20 mouse cellular contexts compared by ENCODE assay signal in genomic region chr17:84509176-84509575, GRCm38 (mm10). TPM values are rescaled to one million over a fixed set of nuclear protein-coding genes. Genes with fewer than 3 reads are reported as not detected.
DNase-seq lines count a peak whose midpoint lies in the region; ATAC-seq and TF ChIP-seq lines count a peak whose summit lies in the region.
"Had no signal": no experiment of that assay in that cellular context is flagged by ENCODE, and none has a peak within 500 bp of the region (broad histone marks: within the 10 kb centered on the region; RNA-seq: fewer than 3 reads in every experiment).

No protein-coding gene starts in this region.

- H3K27me3 ChIP-seq in heart, embryonic 13.5 days (replicated peaks) = peaks cover 6% of the 10 kb centered on the region; the same call in 1 of the 2 replicates
- H3K27me3 ChIP-seq in heart, embryonic 11.5 days (ENCODE audit: control insufficient read depth, insufficient read depth, low read length) = no peaks in the 10 kb centered on the region
- H3K27me3 ChIP-seq in intestine, embryonic 15.5 days (replicated peaks) = no peaks in the 10 kb centered on the region
- H3K27me3 ChIP-seq: embryonic facial prominence, embryonic 15.5 days; hindbrain, embryonic 15.5 days; lung, embryonic 15.5 days had no signal

- H3K9me3 ChIP-seq in heart, embryonic 13.5 days = no peaks in the 10 kb centered on the region
- no peaks in the 10 kb centered on the region for H3K9me3 ChIP-seq in heart, embryonic 11.5 days (replicated peaks; ENCODE audit: control insufficient read depth, low read length)
- no peaks in the 10 kb centered on the region for H3K9me3 ChIP-seq in intestine, embryonic 15.5 days
- H3K9me3 ChIP-seq: embryonic facial prominence, embryonic 15.5 days; forebrain, embryonic 10.5 days; hindbrain, embryonic 15.5 days; lung, embryonic 15.5 days had no signal

- H3K36me3 ChIP-seq in heart, embryonic 13.5 days = no peaks in the 10 kb centered on the region
- H3K36me3 ChIP-seq in heart, embryonic 11.5 days (ENCODE audit: control insufficient read depth, insufficient read depth, low read length) = no peaks in the 10 kb centered on the region
- H3K36me3 ChIP-seq in intestine, embryonic 15.5 days = no peaks in the 10 kb centered on the region
- H3K36me3 ChIP-seq: embryonic facial prominence, embryonic 15.5 days; forebrain, embryonic 10.5 days; hindbrain, embryonic 15.5 days; lung, embryonic 15.5 days had no signal

- intact Hi-C loops in left cerebral cortex, postnatal 4 days (cut with DNase I) = no loop called here
- intact Hi-C loops in left cerebral cortex, postnatal 14 days (cut with DNase I) = no loop called here

- ATAC-seq in heart, embryonic 13.5 days (ENCODE audit: extremely low read depth, insufficient number of reproducible peaks, low FRiP score, low TSS enrichment) = no peak
- no peak for ATAC-seq in heart, embryonic 11.5 days (replicated peaks; ENCODE audit: insufficient number of reproducible peaks, low FRiP score, low TSS enrichment)
- no peak for ATAC-seq in intestine, embryonic 15.5 days

- no peak for TF ChIP-seq CTCF in brain, embryonic 14.5 days (IDR thresholded peaks at IDR 0.05; ENCODE audit: borderline replicate concordance, extremely low read depth, insufficient read depth, insufficient read length)

- H3K4me1 ChIP-seq in heart, embryonic 13.5 days = peaks cover 30% of the 10 kb centered on the region
- H3K4me1 ChIP-seq in heart, embryonic 11.5 days (ENCODE audit: control insufficient read depth, insufficient read depth, low read length) = 0 out of 2 replicates have a peak, but pooled peaks cover 2% of the 10 kb centered on the region
- H3K4me1 ChIP-seq in intestine, embryonic 15.5 days (replicated peaks) = 0 out of 2 replicates have a peak, but pooled peaks cover 9% of the 10 kb centered on the region

- no peak overlapping the region for H3K4me3 ChIP-seq in heart, embryonic 13.5 days
- H3K4me3 ChIP-seq in heart, embryonic 11.5 days (ENCODE audit: low read depth, low read length) = no peak overlapping the region
- H3K4me3 ChIP-seq in intestine, embryonic 15.5 days (replicated peaks) = no peak overlapping the region
- H3K4me3 ChIP-seq: embryonic facial prominence, embryonic 15.5 days; forebrain, embryonic 10.5 days; hindbrain, embryonic 15.5 days; lung, embryonic 15.5 days had no signal

- H3K9ac ChIP-seq in heart, embryonic 13.5 days = no peak overlapping the region
- H3K9ac ChIP-seq in heart, embryonic 11.5 days (ENCODE audit: low read depth, low read length) = no peak overlapping the region
- no peak overlapping the region for H3K9ac ChIP-seq in intestine, embryonic 15.5 days
- H3K9ac ChIP-seq: embryonic facial prominence, embryonic 15.5 days; hindbrain, embryonic 15.5 days; lung, embryonic 15.5 days had no signal

- H3K4me2 ChIP-seq in heart, embryonic 13.5 days = no peak overlapping the region
- no peak overlapping the region for H3K4me2 ChIP-seq in heart, embryonic 11.5 days
- H3K4me2 ChIP-seq in intestine, embryonic 15.5 days (replicated peaks) = no peak overlapping the region
- H3K4me2 ChIP-seq: embryonic facial prominence, embryonic 15.5 days; hindbrain, embryonic 15.5 days; liver, embryonic 11.5 days; lung, embryonic 15.5 days had no signal

- H3K27ac ChIP-seq in heart, embryonic 13.5 days (replicated peaks) = 0 out of 2 replicates have a peak overlapping the region, but pooled peaks have one; percentile 65
- H3K27ac ChIP-seq in heart, embryonic 11.5 days (ENCODE audit: low read depth, low read length) = no peak overlapping the region
- no peak overlapping the region for H3K27ac ChIP-seq in intestine, embryonic 15.5 days
- H3K27ac ChIP-seq: forebrain, embryonic 10.5 days had no signal

- peak; percentile 72 to 85 for DNase-seq in cerebellum, postnatal 10 days
- no peak for DNase-seq in cerebellum, adult 8-10 months
- peak; percentile 61 for DNase-seq in left cerebral cortex, postnatal 4 days
- DNase-seq in left cerebral cortex, postnatal 14 days (ENCODE audit: low spot score in 2 of 2) = no peak
- peak; percentile 28 for DNase-seq in brain, embryonic 14.5 days (ENCODE audit: low read depth)
- DNase-seq: cerebellum, adult 18-20 months; gastrocnemius, postnatal 14 days; kidney, adult 11 months; kidney, postnatal 36 days; layer of hippocampus, postnatal 36 days; right cerebral cortex, adult 18-20 months; thymus, postnatal 14 days had no signal

- WGBS in heart, embryonic 13.5 days = 41% methylated on average over 4 of the region's 4 CpGs
- 43% methylated on average over 4 of the region's 4 CpGs for whole genome bisulfite sequencing in heart, embryonic 11.5 days (ENCODE audit: insufficient replicate concordance)
- WGBS in intestine, embryonic 15.5 days = 61% methylated on average over 4 of the region's 4 CpGs

- TF ChIP-seq POLR2A in brain, embryonic 14.5 days (IDR thresholded peaks at IDR 0.05; ENCODE audit: borderline replicate concordance, extremely low read depth, insufficient read depth, insufficient read length, poor library complexity, severe bottlenecking) = no peak

RNA-seq across cellular contexts. Expression of gene Plekhh2, which starts 2.5 kb away (rescaled TPM):
- polyA plus RNA-seq in heart, embryonic 13.5 days (2015; fragmentation: Nextera tagmentation; extraction: Ambion mirVana) = 2.0 and 2.6 TPM in 2 replicates
- polyA plus RNA-seq in heart, embryonic 11.5 days (2014; fragmentation: Nextera tagmentation; extraction: Ambion mirVana) = 3.2 and 4.2 TPM in 2 replicates
- 1 to 10 TPM; 3.9 to 4.7 TPM for total RNA-seq in left cerebral cortex, postnatal 4 days (2021)
- 1 to 10 TPM; 4.6 to 5.1 TPM for total RNA-seq in left cerebral cortex, postnatal 14 days (2021)
- polyA plus RNA-seq in brain, embryonic 14.5 days (2012; rRNA removed) = 3.8 and 4.9 TPM in 2 replicates
- 7.4 and 8.0 TPM in 2 replicates for polyA plus RNA-seq in intestine, embryonic 15.5 days (2015; fragmentation: Nextera tagmentation; extraction: Ambion mirVana)

RNA-seq across cellular contexts. Expression of gene Thada, which starts 43.2 kb away (rescaled TPM):
- polyA plus RNA-seq in heart, embryonic 13.5 days (2015; fragmentation: Nextera tagmentation; extraction: Ambion mirVana) = 4.6 and 5.6 TPM in 2 replicates
- polyA plus RNA-seq in heart, embryonic 11.5 days (2014; fragmentation: Nextera tagmentation; extraction: Ambion mirVana) = 7.9 and 8.9 TPM in 2 replicates
- 10 to 100 TPM; 18.4 to 21.7 TPM for total RNA-seq in left cerebral cortex, postnatal 4 days (2021)
- total RNA-seq in left cerebral cortex, postnatal 14 days (2021) = 10 to 100 TPM; 11.4 to 14.1 TPM
- 6.5 and 10.2 TPM in 2 replicates for polyA plus RNA-seq in brain, embryonic 14.5 days (2012; rRNA removed)
- polyA plus RNA-seq in intestine, embryonic 15.5 days (2015; fragmentation: Nextera tagmentation; extraction: Ambion mirVana) = 6.3 and 6.9 TPM in 2 replicates

Comparison
In these comparisons a context has a peak if more than half of its experiments do, and no peak if none do; other contexts are left out.
1. DNase-seq: peak in cerebellum, postnatal 10 days (2 of 2), left cerebral cortex, postnatal 4 days (single experiment) and brain, embryonic 14.5 days (single experiment); none in cerebellum, adult 8-10 months (single experiment) and left cerebral cortex, postnatal 14 days (0 of 2).